Mouse (Mus musculus): ENCODE measurements around the gene Nt5c2. TPM values are rescaled to one million over a fixed set of nuclear protein-coding genes. Genes with fewer than 3 reads are reported as not detected.
A peak's percentile ranks its signal among the peaks of the same experiment; 100 is the strongest.

Nt5c2 gene
- polyA plus RNA-seq, 1 experiment: 76.9 TPM

- Histone ChIP-seq H3K9ac (ENCODE audit: low read depth, poor library complexity, severe bottlenecking) (no peak overlapping the region), H3K27me3 (ENCODE audit: control insufficient read depth, insufficient read depth, low read length, poor library complexity, severe bottlenecking) (no peaks in the 10 kb centered on the region), H3K9me3 (replicated peaks; ENCODE audit: control insufficient read depth, insufficient read depth, low read length, poor library complexity, severe bottlenecking) (no peaks in the 10 kb centered on the region), H3K27ac (ENCODE audit: insufficient read depth, low read length) (no peak overlapping the region), H3K4me1 (ENCODE audit: control insufficient read depth, insufficient read depth, low read length) (no peaks in the 10 kb centered on the region), H3K4me3 (ENCODE audit: low read depth, low read length) (no peak overlapping the region), H3K36me3 (ENCODE audit: control insufficient read depth, insufficient read depth, low read length, poor library complexity, severe bottlenecking) (no peaks in the 10 kb centered on the region)
- no peak for TF ChIP-seq EP300 (IDR thresholded peaks at IDR 0.05; ENCODE audit: insufficient read depth, low read depth, low read length)
- TF ChIP-seq POLR2A (IDR thresholded peaks at IDR 0.05; ENCODE audit: insufficient read depth, low read length): no peak
- TF ChIP-seq CTCF (IDR thresholded peaks at IDR 0.05; ENCODE audit: low read depth, low read length): no peak
Measured at GRCm38 (mm10) chr19:46879876-46880275, 135.1 kb downstream of the Nt5c2 start.

GRCm38 (mm10) chr19:46878346-46878745 is 136.6 kb downstream of the Nt5c2 start:
- no peak overlapping the region for H3K9ac ChIP-seq (ENCODE audit: low read depth, poor library complexity, severe bottlenecking)
- H3K27ac ChIP-seq (ENCODE audit: insufficient read depth, low read length): no peak overlapping the region
- no peaks in the 10 kb centered on the region for H3K4me1 ChIP-seq (ENCODE audit: control insufficient read depth, insufficient read depth, low read length)
- no peak overlapping the region for H3K4me3 ChIP-seq (ENCODE audit: low read depth, low read length)
- no peaks in the 10 kb centered on the region for H3K27me3 ChIP-seq (ENCODE audit: control insufficient read depth, insufficient read depth, low read length, poor library complexity, severe bottlenecking)
- H3K36me3 ChIP-seq (ENCODE audit: control insufficient read depth, insufficient read depth, low read length, poor library complexity, severe bottlenecking): no peaks in the 10 kb centered on the region
- H3K9me3 ChIP-seq (replicated peaks; ENCODE audit: control insufficient read depth, insufficient read depth, low read length, poor library complexity, severe bottlenecking): no peaks in the 10 kb centered on the region
- TF ChIP-seq CTCF (IDR thresholded peaks at IDR 0.05; ENCODE audit: low read depth, low read length): peak; percentile 34
- TF ChIP-seq EP300 (IDR thresholded peaks at IDR 0.05; ENCODE audit: insufficient read depth, low read depth, low read length): no peak
- TF ChIP-seq POLR2A (IDR thresholded peaks at IDR 0.05; ENCODE audit: insufficient read depth, low read length): no peak

GRCm38 (mm10) chr19:46877886-46878285 is 137.1 kb downstream of the Nt5c2 start:
- H3K4me3 ChIP-seq (ENCODE audit: low read depth, low read length): no peak overlapping the region
- no peaks in the 10 kb centered on the region for H3K9me3 ChIP-seq (replicated peaks; ENCODE audit: control insufficient read depth, insufficient read depth, low read length, poor library complexity, severe bottlenecking)
- no peak overlapping the region for H3K27ac ChIP-seq (ENCODE audit: insufficient read depth, low read length)
- H3K36me3 ChIP-seq (ENCODE audit: control insufficient read depth, insufficient read depth, low read length, poor library complexity, severe bottlenecking): no peaks in the 10 kb centered on the region
- no peaks in the 10 kb centered on the region for H3K4me1 ChIP-seq (ENCODE audit: control insufficient read depth, insufficient read depth, low read length)
- H3K27me3 ChIP-seq (ENCODE audit: control insufficient read depth, insufficient read depth, low read length, poor library complexity, severe bottlenecking): no peaks in the 10 kb centered on the region
- H3K9ac ChIP-seq (ENCODE audit: low read depth, poor library complexity, severe bottlenecking): no peak overlapping the region
- TF ChIP-seq POLR2A (IDR thresholded peaks at IDR 0.05; ENCODE audit: insufficient read depth, low read length) (no peak), EP300 (IDR thresholded peaks at IDR 0.05; ENCODE audit: insufficient read depth, low read depth, low read length) (no peak), CTCF (IDR thresholded peaks at IDR 0.05; ENCODE audit: low read depth, low read length) (no peak)

GRCm38 (mm10) chr19:46875790-46876189 is 139.2 kb downstream of the Nt5c2 start:
- H3K9me3 ChIP-seq (replicated peaks; ENCODE audit: control insufficient read depth, insufficient read depth, low read length, poor library complexity, severe bottlenecking): no peaks in the 10 kb centered on the region
- H3K9ac ChIP-seq (ENCODE audit: low read depth, poor library complexity, severe bottlenecking): no peak overlapping the region
- H3K27me3 ChIP-seq (ENCODE audit: control insufficient read depth, insufficient read depth, low read length, poor library complexity, severe bottlenecking): no peaks in the 10 kb centered on the region
- no peak overlapping the region for H3K27ac ChIP-seq (ENCODE audit: insufficient read depth, low read length)
- H3K4me3 ChIP-seq (ENCODE audit: low read depth, low read length): no peak overlapping the region
- H3K4me1 ChIP-seq (ENCODE audit: control insufficient read depth, insufficient read depth, low read length): no peaks in the 10 kb centered on the region
- H3K36me3 ChIP-seq (ENCODE audit: control insufficient read depth, insufficient read depth, low read length, poor library complexity, severe bottlenecking): no peaks in the 10 kb centered on the region
- TF ChIP-seq EP300 (IDR thresholded peaks at IDR 0.05; ENCODE audit: insufficient read depth, low read depth, low read length): no peak
- TF ChIP-seq CTCF (IDR thresholded peaks at IDR 0.05; ENCODE audit: low read depth, low read length): peak; percentile 97

- no peak overlapping the region for H3K4me3 ChIP-seq (ENCODE audit: low read depth, low read length)
- TF ChIP-seq EP300 (IDR thresholded peaks at IDR 0.05; ENCODE audit: insufficient read depth, low read depth, low read length): no peak
- no peak for TF ChIP-seq POLR2A (IDR thresholded peaks at IDR 0.05; ENCODE audit: insufficient read depth, low read length)
- TF ChIP-seq CTCF (IDR thresholded peaks at IDR 0.05; ENCODE audit: low read depth, low read length): no peak
- H3K4me1 ChIP-seq (ENCODE audit: control insufficient read depth, insufficient read depth, low read length): no peaks in the 10 kb centered on the region
- no peak overlapping the region for H3K27ac ChIP-seq (ENCODE audit: insufficient read depth, low read length)
- H3K9ac ChIP-seq (ENCODE audit: low read depth, poor library complexity, severe bottlenecking): no peak overlapping the region
- H3K36me3 ChIP-seq (ENCODE audit: control insufficient read depth, insufficient read depth, low read length, poor library complexity, severe bottlenecking): no peaks in the 10 kb centered on the region
- H3K9me3 ChIP-seq (replicated peaks; ENCODE audit: control insufficient read depth, insufficient read depth, low read length, poor library complexity, severe bottlenecking): no peaks in the 10 kb centered on the region
- no peaks in the 10 kb centered on the region for H3K27me3 ChIP-seq (ENCODE audit: control insufficient read depth, insufficient read depth, low read length, poor library complexity, severe bottlenecking)
Measured at GRCm38 (mm10) chr19:46873924-46874323, 141.0 kb downstream of the Nt5c2 start.

GRCm38 (mm10) chr19:46871651-46872050 is 143.3 kb downstream of the Nt5c2 start:
- Histone ChIP-seq H3K36me3 (ENCODE audit: control insufficient read depth, insufficient read depth, low read length, poor library complexity, severe bottlenecking) (no peaks in the 10 kb centered on the region), H3K27ac (ENCODE audit: insufficient read depth, low read length) (no peak overlapping the region), H3K27me3 (ENCODE audit: control insufficient read depth, insufficient read depth, low read length, poor library complexity, severe bottlenecking) (no peaks in the 10 kb centered on the region), H3K4me1 (ENCODE audit: control insufficient read depth, insufficient read depth, low read length) (no peaks in the 10 kb centered on the region), H3K9ac (ENCODE audit: low read depth, poor library complexity, severe bottlenecking) (no peak overlapping the region), H3K4me3 (ENCODE audit: low read depth, low read length) (no peak overlapping the region), H3K9me3 (replicated peaks; ENCODE audit: control insufficient read depth, insufficient read depth, low read length, poor library complexity, severe bottlenecking) (no peaks in the 10 kb centered on the region)
- no peak for TF ChIP-seq POLR2A (IDR thresholded peaks at IDR 0.05; ENCODE audit: insufficient read depth, low read length)
- TF ChIP-seq CTCF (IDR thresholded peaks at IDR 0.05; ENCODE audit: low read depth, low read length): no peak
- TF ChIP-seq EP300 (IDR thresholded peaks at IDR 0.05; ENCODE audit: insufficient read depth, low read depth, low read length): no peak

Data from ES-Bruce4 (cell line).